Mouse (Mus musculus): ENCODE measurements around the gene Shisal1.

- TF ChIP-seq GATA1 (IDR thresholded peaks at IDR 0.05; ENCODE audit: borderline replicate concordance, low read length) (no peak), FLI1 (IDR thresholded peaks at IDR 0.05; ENCODE audit: low read length) (no peak)
Measured at GRCm38 (mm10) chr15:84372801-84373200, 74.1 kb downstream of the Shisal1 start.

Data from megakaryocyte, embryonic 14.5 days (primary cell).